Mouse (Mus musculus) ES-E14 (cell line): ENCODE measurements around the gene St6galnac6.
A peak's percentile ranks its signal among the peaks of the same experiment; 100 is the strongest.

Source experiments
- CHD2 ChIP-seq: IDR thresholded peaks from 2 replicates; pipeline ENCODE4 v1.6.1; 2014; ENCODE audit warnings: mild to moderate bottlenecking, low read depth, low read length, inconsistent platforms
- HCFC1 ChIP-seq: IDR thresholded peaks from 2 replicates; pipeline ENCODE4 v1.6.1; 2012; ENCODE audit warnings: low read length, inconsistent platforms, borderline replicate concordance; ENCODE audit not compliant: insufficient read depth
- MAFK ChIP-seq: IDR thresholded peaks from 2 replicates; pipeline ENCODE4 v1.6.1; 2014; ENCODE audit warnings: mild to moderate bottlenecking, low read depth, low read length, inconsistent platforms; ENCODE audit not compliant: insufficient read depth

DNA sequence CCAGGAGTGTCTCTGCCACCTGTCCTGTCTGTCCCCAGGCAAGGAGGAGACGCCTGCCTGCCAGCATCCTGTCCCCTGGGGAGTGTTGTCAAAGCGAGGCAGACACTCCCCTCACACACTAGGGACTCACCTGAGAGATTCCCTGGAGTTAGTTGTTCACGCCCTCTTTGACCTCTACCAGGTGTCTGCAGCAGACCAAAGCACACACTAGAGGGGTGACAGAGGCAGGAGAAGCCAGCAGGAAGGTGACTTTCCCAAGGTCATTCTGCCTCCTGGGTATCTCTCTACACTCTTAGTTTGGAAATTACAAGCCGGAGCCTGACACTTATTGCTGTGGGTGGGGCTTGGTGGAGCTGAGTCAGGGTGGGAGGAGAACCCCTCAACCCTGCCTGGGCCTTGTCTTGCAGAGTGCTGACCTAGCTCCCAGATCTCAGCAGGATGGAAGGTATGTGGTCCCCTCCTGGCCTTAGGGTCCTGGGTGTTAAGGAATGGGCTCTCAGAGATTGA is 28.6 kb downstream of the St6galnac6 start:
- TF ChIP-seq CHD2 (no peak), MAFK (peak; percentile 59), HCFC1 (no peak)
